In genomic region chr4:109978068-109978857, GRCm38 (mm10) we compare ENCODE assay signal across 9 mouse cellular contexts. TPM values are rescaled to one million over a fixed set of nuclear protein-coding genes. Genes with fewer than 3 reads are reported as not detected.
DNase-seq lines count a peak whose midpoint lies in the region; ATAC-seq and TF ChIP-seq lines count a peak whose summit lies in the region.
"Had no signal": no experiment of that assay in that cellular context is flagged by ENCODE, and none has a peak within 500 bp of the region (broad histone marks: within the 10 kb centered on the region; RNA-seq: fewer than 3 reads in every experiment).

No protein-coding gene starts in this region.

- TF ChIP-seq CTCF in intestine, postnatal 0 days (IDR thresholded peaks at IDR 0.05; ENCODE audit: low read depth), result no peak
- TF ChIP-seq CTCF in olfactory bulb, adult 2 months (IDR thresholded peaks at IDR 0.05; ENCODE audit: insufficient read depth, low read depth, low read length), result no peak

- H3K27ac ChIP-seq in embryonic facial prominence, embryonic 14.5 days (replicated peaks; ENCODE audit: low read depth, low read length), result peak overlapping the region; percentile 55; the same call in 1 of the 2 replicates
- H3K27ac ChIP-seq in intestine, postnatal 0 days (ENCODE audit: low read depth, low read length), result no peak overlapping the region
- no peak overlapping the region for H3K27ac ChIP-seq in olfactory bulb, adult 2 months (ENCODE audit: insufficient read depth, low read depth, low read length)
- H3K27ac ChIP-seq: macrophage had no signal

- peak overlapping the region; percentile 59 for H3K4me2 ChIP-seq in embryonic facial prominence, embryonic 14.5 days (ENCODE audit: low read depth, low read length)
- H3K4me2 ChIP-seq in intestine, postnatal 0 days (replicated peaks; ENCODE audit: low read depth), result peak overlapping the region; percentile 56

- peak; percentile 10; the same call in 1 of the 2 replicates for ATAC-seq in embryonic facial prominence, embryonic 14.5 days (ENCODE audit: low read depth)
- ATAC-seq in intestine, postnatal 0 days, result no peak
- ATAC-seq in cerebellum, adult (ENCODE audit: insufficient number of reproducible peaks, low FRiP score, low TSS enrichment), result no peak

- H3K36me3 ChIP-seq in embryonic facial prominence, embryonic 14.5 days (ENCODE audit: control insufficient read depth, insufficient read depth, low read length), result no peaks in the 10 kb centered on the region
- H3K36me3 ChIP-seq in intestine, postnatal 0 days (ENCODE audit: control insufficient read depth, insufficient read depth), result no peaks in the 10 kb centered on the region

- no peak for TF ChIP-seq POLR2A in olfactory bulb, adult 2 months (IDR thresholded peaks at IDR 0.05; ENCODE audit: insufficient read depth, low read depth, low read length)

- WGBS in embryonic facial prominence, embryonic 14.5 days, result under 1% methylated on average over 23 of the region's 56 CpGs
- 1% methylated on average over 54 of the region's 56 CpGs for WGBS in intestine, postnatal 0 days
- WGBS in olfactory bulb, adult 2 months, result 1% methylated on average over 56 of the region's 56 CpGs

- H3K4me3 ChIP-seq in embryonic facial prominence, embryonic 14.5 days (ENCODE audit: low read depth, low read length), result peak overlapping the region; percentile 43
- H3K4me3 ChIP-seq in intestine, postnatal 0 days (ENCODE audit: low read depth, low read length), result peak overlapping the region; percentile 36
- peak overlapping the region; percentile 32 for H3K4me3 ChIP-seq in olfactory bulb, adult 2 months (ENCODE audit: insufficient read depth, low read depth, low read length)

- DNase-seq in kidney, postnatal 10 days, result peak; percentile 18
- DNase-seq in kidney, adult 18-20 months, result no peak
- DNase-seq in embryonic facial prominence, embryonic 14.5 days (ENCODE audit: low spot score), result no peak
- no peak for DNase-seq in adrenal gland, postnatal 14 days
- no peak for DNase-seq in right cerebral cortex, adult 18-20 months

- H3K9ac ChIP-seq in embryonic facial prominence, embryonic 14.5 days (ENCODE audit: low read depth, low read length), result peak overlapping the region; percentile 62
- H3K9ac ChIP-seq in intestine, postnatal 0 days (ENCODE audit: low read depth, low read length), result no peak overlapping the region

- H3K27me3 ChIP-seq in embryonic facial prominence, embryonic 14.5 days (replicated peaks; ENCODE audit: control insufficient read depth, insufficient read depth, low read length), result peaks cover 100% of the 10 kb centered on the region
- peaks cover 98% of the 10 kb centered on the region for H3K27me3 ChIP-seq in intestine, postnatal 0 days (replicated peaks; ENCODE audit: control insufficient read depth, insufficient read depth, low read length)

- H3K4me1 ChIP-seq in embryonic facial prominence, embryonic 14.5 days (ENCODE audit: control insufficient read depth, insufficient read depth, low read length), result peaks cover 11% of the 10 kb centered on the region; the same call in 1 of the 2 replicates
- H3K4me1 ChIP-seq in intestine, postnatal 0 days (replicated peaks; ENCODE audit: control insufficient read depth, insufficient read depth, low read length), result no peaks in the 10 kb centered on the region
- peaks cover 31% of the 10 kb centered on the region for H3K4me1 ChIP-seq in olfactory bulb, adult 2 months (ENCODE audit: control insufficient read depth, insufficient read depth, low read length)

- peaks cover 4% of the 10 kb centered on the region; the same call in 1 of the 2 replicates for H3K9me3 ChIP-seq in embryonic facial prominence, embryonic 14.5 days (ENCODE audit: control insufficient read depth, low read length)
- no peaks in the 10 kb centered on the region for H3K9me3 ChIP-seq in intestine, postnatal 0 days (ENCODE audit: control insufficient read depth)

RNA-seq across cellular contexts. Expression of gene Dmrta2, which starts 0.4 kb away (rescaled TPM):
- polyA plus RNA-seq in embryonic facial prominence, embryonic 14.5 days (2014; fragmentation: Nextera tagmentation; extraction: Ambion mirVana), result 0.71 TPM in 2 replicates
- polyA plus RNA-seq in intestine, postnatal 0 days (2015; fragmentation: Nextera tagmentation; extraction: Ambion mirVana), result not detected in 2 replicates
- polyA plus RNA-seq in olfactory bulb, adult 2 months (2012; ENCODE audit: insufficient read depth, insufficient read length, low replicate concordance, missing spikeins), result not detected in 2 replicates
- 0.11 and 0.38 TPM in 2 replicates for total RNA-seq in adrenal gland, postnatal 14 days (2021)
